Mouse (Mus musculus): Measurements from ENCODE around the gene Lrrc29. TPM values are rescaled to one million over a fixed set of nuclear protein-coding genes. Genes with fewer than 3 reads are reported as not detected.

Gene Lrrc29
- polyA plus RNA-seq, 1 experiment from 2014 or later: 0.78 TPM

GRCm38 (mm10) chr8:105315073-105315769 lies 10.9 kb downstream of the Lrrc29 start:
- peaks cover 71% of the 10 kb centered on the region for H3K36me3 ChIP-seq (replicated peaks)
- no peaks in the 10 kb centered on the region for H3K4me1 ChIP-seq
- H3K4me3 ChIP-seq (replicated peaks): no peak overlapping the region
- no peak overlapping the region for H3K9ac ChIP-seq
- H3K4me2 ChIP-seq: no peak overlapping the region
- no peak overlapping the region for H3K27ac ChIP-seq
- H3K9me3 ChIP-seq: no peaks in the 10 kb centered on the region
- H3K27me3 ChIP-seq: no peaks in the 10 kb centered on the region
- no peak for ATAC-seq (ENCODE audit: low FRiP score)
- WGBS: 93% methylated on average over 18 of the region's 18 CpGs

GRCm38 (mm10) chr8:105313622-105314402 lies 12.3 kb downstream of the Lrrc29 start:
- H3K27me3 ChIP-seq: no peaks in the 10 kb centered on the region
- H3K4me2 ChIP-seq: no peak overlapping the region
- H3K4me3 ChIP-seq (replicated peaks): no peak overlapping the region
- 0 out of 2 replicates have a peak overlapping the region, but pooled peaks have one; percentile 7 for H3K9ac ChIP-seq
- no peaks in the 10 kb centered on the region for H3K4me1 ChIP-seq
- H3K9me3 ChIP-seq: no peaks in the 10 kb centered on the region
- 87% methylated on average over 9 of the region's 9 CpGs for WGBS
- H3K36me3 ChIP-seq (replicated peaks): peaks cover 77% of the 10 kb centered on the region
- no peak overlapping the region for H3K27ac ChIP-seq
- no peak for ATAC-seq (ENCODE audit: low FRiP score)

GRCm38 (mm10) chr8:105312891-105313481 lies 13.1 kb downstream of the Lrrc29 start:
- Histone ChIP-seq H3K9ac (no peak overlapping the region), H3K4me2 (no peak overlapping the region), H3K4me1 (no peaks in the 10 kb centered on the region), H3K4me3 (replicated peaks) (no peak overlapping the region), H3K9me3 (no peaks in the 10 kb centered on the region), H3K36me3 (replicated peaks) (peaks cover 80% of the 10 kb centered on the region), H3K27me3 (no peaks in the 10 kb centered on the region), H3K27ac (no peak overlapping the region)
- 93% methylated on average over 8 of the region's 8 CpGs for WGBS
- no peak for ATAC-seq (ENCODE audit: low FRiP score)

- no peak overlapping the region for H3K4me3 ChIP-seq (replicated peaks)
- no peaks in the 10 kb centered on the region for H3K9me3 ChIP-seq
- 93% methylated on average over 1 of the region's 1 CpGs for WGBS
- peaks cover 84% of the 10 kb centered on the region for H3K36me3 ChIP-seq (replicated peaks)
- no peaks in the 10 kb centered on the region for H3K4me1 ChIP-seq
- H3K9ac ChIP-seq: no peak overlapping the region
- no peaks in the 10 kb centered on the region for H3K27me3 ChIP-seq
- no peak overlapping the region for H3K27ac ChIP-seq
- no peak overlapping the region for H3K4me2 ChIP-seq
- no peak for ATAC-seq (ENCODE audit: low FRiP score)
These were observed 14.4 kb downstream of the Lrrc29 start for GRCm38 (mm10) chr8:105311718-105312117.

GRCm38 (mm10) chr8:105310118-105310517 lies 16.0 kb downstream of the Lrrc29 start:
- H3K36me3 ChIP-seq (replicated peaks): peaks cover 84% of the 10 kb centered on the region
- no peak overlapping the region for H3K9ac ChIP-seq
- no peak overlapping the region for H3K27ac ChIP-seq
- H3K4me1 ChIP-seq: peaks cover 12% of the 10 kb centered on the region
- H3K27me3 ChIP-seq: no peaks in the 10 kb centered on the region
- 87% methylated on average over 8 of the region's 8 CpGs for WGBS
- no peaks in the 10 kb centered on the region for H3K9me3 ChIP-seq
- no peak overlapping the region for H3K4me3 ChIP-seq (replicated peaks)
- ATAC-seq (ENCODE audit: low FRiP score): no peak
- H3K4me2 ChIP-seq: no peak overlapping the region

GRCm38 (mm10) chr8:105309142-105309847 lies 16.8 kb downstream of the Lrrc29 start:
- Histone ChIP-seq H3K4me3 (replicated peaks) (no peak overlapping the region), H3K9me3 (no peaks in the 10 kb centered on the region), H3K27me3 (no peaks in the 10 kb centered on the region), H3K4me2 (no peak overlapping the region), H3K4me1 (peaks cover 20% of the 10 kb centered on the region), H3K36me3 (replicated peaks) (peaks cover 84% of the 10 kb centered on the region), H3K9ac (no peak overlapping the region), H3K27ac (no peak overlapping the region)
- 84% methylated on average over 15 of the region's 15 CpGs for WGBS
- no peak for ATAC-seq (ENCODE audit: low FRiP score)

- Histone ChIP-seq H3K9ac (no peak overlapping the region), H3K27ac (no peak overlapping the region), H3K4me2 (no peak overlapping the region), H3K4me1 (peaks cover 21% of the 10 kb centered on the region), H3K36me3 (replicated peaks) (peaks cover 84% of the 10 kb centered on the region), H3K27me3 (no peaks in the 10 kb centered on the region), H3K4me3 (replicated peaks) (no peak overlapping the region), H3K9me3 (no peaks in the 10 kb centered on the region)
- 93% methylated on average over 10 of the region's 10 CpGs for WGBS
- no peak for ATAC-seq (ENCODE audit: low FRiP score)
These were observed 17.6 kb downstream of the Lrrc29 start for GRCm38 (mm10) chr8:105308428-105308827.

- 93% methylated on average over 13 of the region's 13 CpGs for WGBS
- ATAC-seq (ENCODE audit: low FRiP score): no peak
- no peak overlapping the region for H3K27ac ChIP-seq
- H3K4me2 ChIP-seq: no peak overlapping the region
- no peaks in the 10 kb centered on the region for H3K9me3 ChIP-seq
- peaks cover 82% of the 10 kb centered on the region for H3K36me3 ChIP-seq (replicated peaks)
- H3K4me1 ChIP-seq: peaks cover 21% of the 10 kb centered on the region
- no peak overlapping the region for H3K9ac ChIP-seq
- H3K27me3 ChIP-seq: no peaks in the 10 kb centered on the region
- no peak overlapping the region for H3K4me3 ChIP-seq (replicated peaks)
These were observed 18.4 kb downstream of the Lrrc29 start for GRCm38 (mm10) chr8:105307670-105308069.

GRCm38 (mm10) chr8:105306146-105306691 lies 19.9 kb downstream of the Lrrc29 start:
- no peak overlapping the region for H3K4me3 ChIP-seq (replicated peaks)
- H3K4me1 ChIP-seq: peaks cover 21% of the 10 kb centered on the region
- WGBS: 61% methylated on average over 5 of the region's 5 CpGs
- H3K9ac ChIP-seq: 0 out of 2 replicates have a peak overlapping the region, but pooled peaks have one; percentile 29
- H3K27ac ChIP-seq: no peak overlapping the region
- no peaks in the 10 kb centered on the region for H3K27me3 ChIP-seq
- H3K36me3 ChIP-seq (replicated peaks): peaks cover 81% of the 10 kb centered on the region
- ATAC-seq (ENCODE audit: low FRiP score): peak; percentile 3; the same call in 1 of the 2 replicates
- H3K9me3 ChIP-seq: no peaks in the 10 kb centered on the region
- H3K4me2 ChIP-seq: peak overlapping the region; percentile 45

GRCm38 (mm10) chr8:105305211-105306145 lies 20.6 kb downstream of the Lrrc29 start, which contains the start of gene Elmo3:
Gene Elmo3 (plus strand): TSS chr8:105305601.
- Histone ChIP-seq H3K4me3 (replicated peaks) (peak within 1 kb of the TSS; percentile 17), H3K27me3 (no peaks in the 10 kb centered on the region), H3K4me1 (peaks cover 21% of the 10 kb centered on the region), H3K9me3 (no peaks in the 10 kb centered on the region), H3K9ac (peak within 1 kb of the TSS; percentile 29; the same call in 1 of the 2 replicates), H3K4me2 (peak within 1 kb of the TSS; percentile 45), H3K36me3 (replicated peaks) (peaks cover 88% of the 10 kb centered on the region), H3K27ac (no peak within 1 kb of the TSS)
- WGBS: 8% methylated on average over 29 of the region's 30 CpGs
- ATAC-seq (ENCODE audit: low FRiP score): peak; percentile 54
